Mouse (Mus musculus) MEL (cell line): Measurements from ENCODE around the gene Rpn2.

Experiments used
- CTCF ChIP-seq, 3 experiments: IDR thresholded peaks in 2 of 3; conservative IDR thresholded peaks in 1 of 3; 2 replicates each; pipeline ENCODE4 v1.5.1; 2011 to 2012; ENCODE audit warnings: low read length in 3 of 3, low read depth in 2 of 3, mild to moderate bottlenecking in 2 of 3, improper control_type of control experiment in 1 of 3, inconsistent platforms in 1 of 3, mixed read lengths in 1 of 3, moderate library complexity in 1 of 3; ENCODE audit not compliant: control insufficient read depth in 1 of 3, insufficient read depth in 1 of 3, poor library complexity in 1 of 3, severe bottlenecking in 1 of 3
- E2F4 ChIP-seq: IDR thresholded peaks from 2 replicates; pipeline ENCODE4 v1.6.1; 2011; ENCODE audit warnings: low read depth, low read length, improper control_type of control experiment, borderline replicate concordance
- EP300 ChIP-seq, 2 experiments: IDR thresholded peaks; 2 replicates each; pipeline ENCODE4 v1.6.1; 2011; ENCODE audit warnings: improper control_type of control experiment in 2 of 2, low read length in 2 of 2, low read depth in 1 of 2, mild to moderate bottlenecking in 1 of 2
- ETS1 ChIP-seq: IDR thresholded peaks from 2 replicates; pipeline ENCODE4 v1.6.1; 2012; ENCODE audit warnings: low read depth, mild to moderate bottlenecking, inconsistent platforms, low read length, improper control_type of control experiment, moderate library complexity
- HCFC1 ChIP-seq: IDR thresholded peaks from 2 replicates; pipeline ENCODE4 v1.6.1; 2012; ENCODE audit warnings: low read depth, mild to moderate bottlenecking, inconsistent platforms, low read length, improper control_type of control experiment, moderate library complexity
- MXI1 ChIP-seq: IDR thresholded peaks from 2 replicates; pipeline ENCODE4 v1.6.1; 2011; ENCODE audit warnings: mild to moderate bottlenecking, low read depth, low read length, improper control_type of control experiment
- POLR2A ChIP-seq, 2 experiments: IDR thresholded peaks; 2 replicates each; pipeline ENCODE4 v1.6.1; 2011 to 2012; ENCODE audit warnings: low read length in 2 of 2, mild to moderate bottlenecking in 2 of 2, control low read depth in 1 of 2, improper control_type of control experiment in 1 of 2, low read depth in 1 of 2, moderate library complexity in 1 of 2; ENCODE audit not compliant: control insufficient read depth in 1 of 2, insufficient read depth in 1 of 2, poor library complexity in 1 of 2
- TBP ChIP-seq: IDR thresholded peaks from 2 replicates; pipeline ENCODE4 v1.8.0; 2011; ENCODE audit warnings: low read depth, low read length, improper control_type of control experiment
- ZC3H11A ChIP-seq: IDR thresholded peaks from 2 replicates; pipeline ENCODE4 v1.6.1; 2012; ENCODE audit warnings: low read depth, mild to moderate bottlenecking, inconsistent platforms, low read length, improper control_type of control experiment
- ZKSCAN1 ChIP-seq: IDR thresholded peaks from 2 replicates; pipeline ENCODE4 v1.6.1; 2012; ENCODE audit warnings: low read depth, mild to moderate bottlenecking, inconsistent platforms, low read length, improper control_type of control experiment, moderate library complexity
- ZNF384 ChIP-seq: IDR thresholded peaks from 2 replicates; pipeline ENCODE4 v1.6.1; 2012; ENCODE audit warnings: low read depth, mild to moderate bottlenecking, inconsistent platforms, low read length, improper control_type of control experiment

GRCm38 (mm10) chr2:157322029-157322766 lies 43.4 kb downstream of the Rpn2 start:
- TF ChIP-seq CTCF (IDR thresholded peaks at IDR 0.05 in 2 of 3, conservative IDR thresholded peaks at IDR 0.05 in 1 of 3; ENCODE audit: control insufficient read depth in 1 of 3, insufficient read depth in 1 of 3, low read depth in 2 of 3, low read length in 3 of 3, poor library complexity in 1 of 3, severe bottlenecking in 1 of 3) (no peak), HCFC1 (no peak), ZNF384 (no peak), MXI1 (no peak), POLR2A (IDR thresholded peaks at IDR 0.05; ENCODE audit: control insufficient read depth in 1 of 2, insufficient read depth in 1 of 2, low read depth in 1 of 2, low read length in 2 of 2, poor library complexity in 1 of 2) (no peak), E2F4 (no peak), ETS1 (no peak), ZC3H11A (no peak), EP300 (IDR thresholded peaks at IDR 0.05; ENCODE audit: low read depth in 1 of 2, low read length in 2 of 2) (no peak), ZKSCAN1 (no peak), TBP (no peak)
